Mouse (Mus musculus): ENCODE measurements around the gene Lrrc17.

- TF ChIP-seq CTCF (IDR thresholded peaks at IDR 0.05; ENCODE audit: insufficient read depth, low read depth, low read length), result no peak
- TF ChIP-seq POLR2A (IDR thresholded peaks at IDR 0.05; ENCODE audit: insufficient read depth, low read depth, low read length), result no peak
These were observed 2.4 kb downstream of the Lrrc17 start for GRCm38 (mm10) chr5:21545786-21546185.
